In genomic region chr12:62450618-62451017, GRCm38 (mm10) we compare ENCODE assay signal across 22 mouse cellular contexts.
DNase-seq lines count a peak whose midpoint lies in the region; ATAC-seq and TF ChIP-seq lines count a peak whose summit lies in the region.
"Had no signal": no experiment of that assay in that cellular context is flagged by ENCODE, and none has a peak within 500 bp of the region (broad histone marks: within the 10 kb centered on the region; RNA-seq: fewer than 3 reads in every experiment).

No protein-coding gene starts in this region.

- no peak overlapping the region for H3K4me3 ChIP-seq in forebrain, postnatal 0 days (ENCODE audit: low read depth, low read length)
- H3K4me3 ChIP-seq in forebrain, embryonic 13.5 days, result no peak overlapping the region
- H3K4me3 ChIP-seq in left cerebral cortex, adult 2 months, result no peak overlapping the region
- H3K4me3 ChIP-seq: embryonic facial prominence, embryonic 13.5 days; embryonic facial prominence, embryonic 15.5 days; erythroblast, embryonic 14.5 days; forebrain, embryonic 10.5 days; forebrain, embryonic 12.5 days had no signal

- no peaks in the 10 kb centered on the region for H3K27me3 ChIP-seq in forebrain, postnatal 0 days (ENCODE audit: insufficient read depth, low read length)
- no peaks in the 10 kb centered on the region for H3K27me3 ChIP-seq in forebrain, embryonic 13.5 days
- H3K27me3 ChIP-seq: embryonic facial prominence, embryonic 13.5 days; embryonic facial prominence, embryonic 15.5 days; forebrain, embryonic 12.5 days had no signal

- H3K36me3 ChIP-seq in forebrain, postnatal 0 days (ENCODE audit: insufficient read depth), result no peaks in the 10 kb centered on the region
- H3K36me3 ChIP-seq in forebrain, embryonic 13.5 days (ENCODE audit: poor library complexity, severe bottlenecking), result no peaks in the 10 kb centered on the region
- H3K36me3 ChIP-seq: embryonic facial prominence, embryonic 13.5 days; embryonic facial prominence, embryonic 15.5 days; forebrain, embryonic 10.5 days; forebrain, embryonic 12.5 days had no signal

- no peak overlapping the region for H3K4me2 ChIP-seq in forebrain, postnatal 0 days (ENCODE audit: low read depth)
- no peak overlapping the region for H3K4me2 ChIP-seq in forebrain, embryonic 13.5 days
- H3K4me2 ChIP-seq: embryonic facial prominence, embryonic 13.5 days; embryonic facial prominence, embryonic 15.5 days; forebrain, embryonic 12.5 days had no signal

- ATAC-seq in forebrain, postnatal 0 days, result peak; percentile 55
- no peak; the same call in 1 of the 2 replicates for ATAC-seq in forebrain, embryonic 13.5 days

- no peaks in the 10 kb centered on the region for H3K9me3 ChIP-seq in forebrain, postnatal 0 days (ENCODE audit: low read length)
- H3K9me3 ChIP-seq in forebrain, embryonic 13.5 days (replicated peaks), result no peaks in the 10 kb centered on the region
- H3K9me3 ChIP-seq: embryonic facial prominence, embryonic 13.5 days; embryonic facial prominence, embryonic 15.5 days; forebrain, embryonic 10.5 days; forebrain, embryonic 12.5 days had no signal

- H3K4me1 ChIP-seq in forebrain, postnatal 0 days (ENCODE audit: insufficient read depth), result no peaks in the 10 kb centered on the region
- H3K4me1 ChIP-seq in forebrain, embryonic 13.5 days, result no peaks in the 10 kb centered on the region
- H3K4me1 ChIP-seq: embryonic facial prominence, embryonic 13.5 days; embryonic facial prominence, embryonic 15.5 days; forebrain, embryonic 10.5 days; forebrain, embryonic 12.5 days had no signal

- WGBS in forebrain, postnatal 0 days, result 63% methylated on average over 1 of the region's 1 CpGs
- WGBS in forebrain, embryonic 13.5 days, result 77% methylated on average over 1 of the region's 1 CpGs

- no peak for TF ChIP-seq CTCF in forebrain, postnatal 0 days (IDR thresholded peaks at IDR 0.05; ENCODE audit: low read depth)
- TF ChIP-seq CTCF in left cerebral cortex, adult 2 months (IDR thresholded peaks at IDR 0.05), result no peak

- no peak overlapping the region for H3K9ac ChIP-seq in forebrain, postnatal 0 days
- no peak overlapping the region for H3K9ac ChIP-seq in forebrain, embryonic 13.5 days
- H3K9ac ChIP-seq: embryonic facial prominence, embryonic 13.5 days; embryonic facial prominence, embryonic 15.5 days; forebrain, embryonic 12.5 days had no signal

- DNase-seq in forebrain, postnatal 0 days, result peak; percentile 37
- peak; percentile 2 for DNase-seq in left cerebral cortex, postnatal 14 days (ENCODE audit: low spot score in 2 of 2)
- DNase-seq in left cerebral cortex, adult 2 months (ENCODE audit: extremely low spot score in 1 of 2, low spot score in 2 of 2), result no peak
- DNase-seq in brain, embryonic 18.5 days (ENCODE audit: low read depth, low spot score), result peak; percentile 58
- no peak for DNase-seq in left cerebral cortex, adult 18-20 months (ENCODE audit: low spot score in 2 of 2)
- DNase-seq in heart, postnatal 25 days (ENCODE audit: low spot score), result no peak
- DNase-seq: adrenal gland, adult 2 months; adrenal gland, postnatal 10 days; adrenal gland, postnatal 25 days; cerebellum, adult 11 months; cerebellum, adult 18-20 months; cerebellum, adult 8-10 months; cerebellum, adult 9-11 months; cerebellum, postnatal 14 days; cerebellum, postnatal 36 days; embryo, embryonic 11 days had no signal

- no peak overlapping the region for H3K27ac ChIP-seq in forebrain, postnatal 0 days (ENCODE audit: low read depth, low read length)
- no peak overlapping the region for H3K27ac ChIP-seq in forebrain, embryonic 13.5 days
- H3K27ac ChIP-seq in left cerebral cortex, adult 2 months, result no peak overlapping the region
- H3K27ac ChIP-seq: embryonic facial prominence, embryonic 13.5 days; embryonic facial prominence, embryonic 15.5 days; forebrain, embryonic 10.5 days; forebrain, embryonic 12.5 days had no signal

- intact Hi-C loops in left cerebral cortex, postnatal 14 days (cut with DNase I), result no loop called here
- intact Hi-C loops in left cerebral cortex, adult 2 months (cut with DNase I), result no loop called here
- intact Hi-C loops in heart, postnatal 25 days (cut with DNase I), result no loop called here

Comparison
In these comparisons a context has a peak if more than half of its experiments do, and no peak if none do; other contexts are left out.
1. DNase-seq: peak in forebrain, postnatal 0 days (single experiment), left cerebral cortex, postnatal 14 days (2 of 2) and brain, embryonic 18.5 days (single experiment); none in left cerebral cortex, adult 2 months (0 of 2), left cerebral cortex, adult 18-20 months (0 of 2) and heart, postnatal 25 days (single experiment).